Mouse (Mus musculus) ES-Bruce4 (cell line): ENCODE measurements around the gene Raly.

Experiments
- CTCF ChIP-seq: IDR thresholded peaks from one replicate; pipeline ENCODE4 v1.8.1; 2011; ENCODE audit warnings: low read depth, low read length
- EP300 ChIP-seq: IDR thresholded peaks from 2 replicates; pipeline ENCODE4 v1.6.1; 2011; ENCODE audit warnings: low read depth, low read length; ENCODE audit not compliant: insufficient read depth

DNA sequence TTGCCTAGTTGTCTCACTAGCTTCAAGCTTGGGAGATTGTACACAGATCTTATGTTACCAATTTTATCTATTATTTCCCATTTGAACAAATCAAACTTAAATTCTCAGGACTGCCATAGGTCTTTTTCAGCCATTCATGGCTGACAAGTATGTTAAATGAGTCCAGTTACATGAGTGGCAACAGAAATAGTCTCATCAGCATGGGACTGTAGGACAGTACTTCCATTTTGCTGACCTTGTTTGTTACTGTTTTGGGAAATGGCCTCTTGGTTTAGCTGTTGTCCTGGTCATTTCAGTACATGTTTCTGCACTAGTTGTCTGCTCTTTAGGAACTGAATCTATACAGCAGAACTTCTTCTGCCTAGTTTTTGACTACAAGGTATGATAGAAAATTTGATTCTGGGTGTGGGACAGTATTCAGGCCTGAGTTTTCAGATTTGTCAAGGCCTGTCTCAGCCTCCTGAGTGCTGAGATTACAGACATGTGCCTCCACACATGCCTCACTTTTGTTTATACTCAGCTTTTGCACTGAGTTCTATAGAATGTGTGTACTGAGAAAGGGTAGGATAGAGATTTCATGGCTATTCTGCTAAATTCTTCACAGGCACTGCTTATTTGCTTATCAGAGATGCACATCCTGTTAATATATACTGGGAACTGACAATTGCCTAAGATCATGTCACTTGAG lies 79.2 kb downstream of the Raly start:
- TF ChIP-seq CTCF (no peak), EP300 (no peak)
